Mouse (Mus musculus) ES-E14 (cell line): ENCODE results near the gene Olfr1230. TPM values are rescaled to one million over a fixed set of nuclear protein-coding genes. Genes with fewer than 3 reads are reported as not detected.

Source experiments
- DNase-seq: peaks from one replicate; pipeline ENCODE4 v3.0.0-alpha.2; 2013; ENCODE audit warnings: low read depth, low spot score
- H3K27ac ChIP-seq: 2 replicates; pipeline ENCODE4 v1.5.1; 2012; ENCODE audit warnings: low read depth, mild to moderate bottlenecking, low read length, moderate library complexity, mixed read lengths; ENCODE audit not compliant: poor library complexity, insufficient read depth, severe bottlenecking
- H3K36me3 ChIP-seq: 2 replicates; pipeline ENCODE4 v1.6.1; 2012; ENCODE audit warnings: mild to moderate bottlenecking, low read length, moderate library complexity, mixed read lengths; ENCODE audit not compliant: control insufficient read depth, poor library complexity, insufficient read depth, severe bottlenecking
- H3K4me1 ChIP-seq, 2 experiments: fragments of 150-350 bp in 1 of 2; sonication (generic) in 1 of 2; 2 replicates each; pipeline ENCODE4 v1.6.1; 2012; ENCODE audit warnings: low read length in 2 of 2, mild to moderate bottlenecking in 1 of 2, mixed read lengths in 1 of 2; ENCODE audit not compliant: control insufficient read depth in 2 of 2, insufficient read depth in 2 of 2, poor library complexity in 1 of 2
- H3K4me3 ChIP-seq, 2 experiments: fragments of 150-350 bp in 1 of 2; sonication (generic) in 1 of 2; 2 replicates each; pipeline ENCODE4 v1.5.1; 2012; ENCODE audit warnings: low read length in 2 of 2, low read depth in 1 of 2, mild to moderate bottlenecking in 1 of 2, mixed read lengths in 1 of 2; ENCODE audit not compliant: insufficient read depth in 1 of 2, poor library complexity in 1 of 2, severe bottlenecking in 1 of 2
- H3K9ac ChIP-seq: 2 replicates; pipeline ENCODE4 v1.6.1; 2012; ENCODE audit warnings: low read depth, mild to moderate bottlenecking, low read length, mixed read lengths; ENCODE audit not compliant: poor library complexity, insufficient read depth, severe bottlenecking
- H3K9me3 ChIP-seq: fragments of 150-350 bp; sonication (generic); 2 replicates; pipeline ENCODE4 v1.6.1; 2012; ENCODE audit warnings: low read depth, mild to moderate bottlenecking, low read length; ENCODE audit not compliant: control insufficient read depth, insufficient read depth
- CHD2 ChIP-seq: IDR thresholded peaks from 2 replicates; pipeline ENCODE4 v1.6.1; 2014; ENCODE audit warnings: mild to moderate bottlenecking, low read depth, low read length, inconsistent platforms
- HCFC1 ChIP-seq: IDR thresholded peaks from 2 replicates; pipeline ENCODE4 v1.6.1; 2012; ENCODE audit warnings: low read length, inconsistent platforms, borderline replicate concordance; ENCODE audit not compliant: insufficient read depth
- MAFK ChIP-seq: IDR thresholded peaks from 2 replicates; pipeline ENCODE4 v1.6.1; 2014; ENCODE audit warnings: mild to moderate bottlenecking, low read depth, low read length, inconsistent platforms; ENCODE audit not compliant: insufficient read depth
- ZC3H11A ChIP-seq: IDR thresholded peaks from 2 replicates; pipeline ENCODE4 v1.6.1; 2012; ENCODE audit warnings: low read depth, mild to moderate bottlenecking, inconsistent platforms, low read length, borderline replicate concordance
- ZNF384 ChIP-seq: IDR thresholded peaks from 2 replicates; pipeline ENCODE4 v1.6.1; 2012; ENCODE audit warnings: low read depth, low read length, inconsistent platforms
- in situ Hi-C, 2 experiments: fragments of 600-800 bp; cut with MboI; formaldehyde crosslinking; loops; one replicate each; pipeline ENCODE4 v1.15.1; 2025; ENCODE audit warnings: low sequenced_read_pairs in 2 of 2, inconsistent platforms in 1 of 2; ENCODE audit not compliant: unreplicated experiment in 2 of 2
- total RNA-seq: library from RNA; depleted of rRNA; stranded (reverse); fragments of 300-350 nt; gene quantifications from 2 replicates; pipeline ENCODE4 v1.2.3, GENCODE M21; 2012; rRNA removed

Gene Olfr1230
- not detected in 2 replicates for total RNA-seq

DNA sequence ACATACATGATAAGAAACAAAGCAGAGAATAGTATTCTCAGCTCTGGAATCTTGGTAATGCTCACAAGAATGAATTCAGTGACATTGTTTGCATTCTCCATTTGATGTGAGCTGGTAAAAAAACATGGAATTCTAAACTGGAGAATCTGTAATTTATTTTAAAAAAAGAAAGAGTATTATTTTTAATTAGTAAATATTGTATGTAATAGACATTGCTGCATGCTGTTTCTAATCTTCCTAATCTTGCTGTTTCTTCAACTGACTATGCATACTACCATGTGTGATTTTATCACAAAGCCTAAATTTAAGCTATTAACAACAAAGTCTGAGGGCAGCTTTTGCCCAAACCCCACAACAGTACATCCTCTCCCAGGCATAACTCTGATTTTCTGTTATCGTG is at the start of gene Olfr1230:
Gene Olfr1230 (minus strand): TSS at position 101 of the 400 bp plus-strand sequence.
- in situ Hi-C loops: no loop called here
- DNase-seq: no peak
- TF ChIP-seq CHD2: no peak
- no peak for TF ChIP-seq MAFK
- no peak for TF ChIP-seq HCFC1
- TF ChIP-seq ZNF384: no peak
- no peak for TF ChIP-seq ZC3H11A
- H3K27ac ChIP-seq: no peak within 1 kb of the TSS
- H3K36me3 ChIP-seq: no peaks in the 10 kb centered on the region
- H3K9ac ChIP-seq: no peak within 1 kb of the TSS
- H3K9me3 ChIP-seq: no peaks in the 10 kb centered on the region
- no peaks in the 10 kb centered on the region for H3K4me1 ChIP-seq
- H3K4me3 ChIP-seq: no peak within 1 kb of the TSS

DNA sequence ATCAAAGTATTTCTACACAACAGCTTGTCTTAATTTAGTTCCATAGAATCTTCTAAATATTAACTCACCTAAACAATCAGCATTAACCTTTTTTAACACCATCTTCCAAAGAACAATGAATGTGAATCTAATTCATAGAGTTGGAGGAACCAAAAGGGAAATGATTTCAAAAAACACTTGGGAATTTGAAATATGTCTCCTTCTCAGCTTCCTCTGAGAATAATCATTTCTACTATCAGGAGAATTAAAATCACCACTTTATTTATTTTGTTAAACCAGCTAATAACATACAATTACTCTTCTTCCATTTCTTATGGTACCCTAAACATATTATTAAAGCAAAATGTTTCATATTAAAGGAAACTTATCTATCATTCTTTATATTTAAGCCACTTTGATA is 45.2 kb upstream of the Olfr1230 start, which contains the start of gene Olfr1233:
Gene Olfr1233 (minus strand): TSS at position 101 of the 400 bp plus-strand sequence.
- Histone ChIP-seq H3K4me1 (no peaks in the 10 kb centered on the region), H3K9me3 (no peaks in the 10 kb centered on the region), H3K36me3 (no peaks in the 10 kb centered on the region), H3K4me3 (no peak within 1 kb of the TSS), H3K27ac (no peak within 1 kb of the TSS), H3K9ac (no peak within 1 kb of the TSS)
- in situ Hi-C loops: no loop called here
- no peak for DNase-seq
- TF ChIP-seq CHD2 (no peak), HCFC1 (no peak), ZNF384 (no peak), MAFK (no peak), ZC3H11A (no peak)

DNA sequence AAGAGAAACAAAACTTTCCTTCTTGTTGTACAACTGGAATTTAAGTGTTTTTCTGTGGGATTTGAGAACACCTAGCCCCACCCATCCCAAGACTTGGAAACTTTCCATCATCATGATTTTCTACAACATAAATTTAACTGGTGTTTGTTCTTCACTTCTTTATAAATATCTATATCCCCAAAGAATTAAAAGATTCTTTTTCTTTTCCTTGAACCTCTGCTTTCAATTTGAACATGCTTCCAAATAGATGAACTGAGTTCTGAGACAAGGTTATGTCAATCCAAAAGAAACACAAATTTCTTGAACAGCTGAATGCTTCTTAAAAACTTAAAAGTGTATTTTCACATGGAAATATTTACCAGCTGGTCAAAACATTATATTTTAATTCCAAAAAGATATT is 32.5 kb upstream of the Olfr1230 start, which contains the start of gene Olfr1232:
Gene Olfr1232 (minus strand): TSS at position 101 of the 400 bp plus-strand sequence.
- no peak within 1 kb of the TSS for H3K27ac ChIP-seq
- H3K4me3 ChIP-seq: no peak within 1 kb of the TSS
- in situ Hi-C loops: no loop called here
- H3K9ac ChIP-seq: no peak within 1 kb of the TSS
- no peak for TF ChIP-seq MAFK
- no peak for TF ChIP-seq ZC3H11A
- H3K36me3 ChIP-seq: no peaks in the 10 kb centered on the region
- DNase-seq: no peak
- no peaks in the 10 kb centered on the region for H3K9me3 ChIP-seq
- H3K4me1 ChIP-seq: no peaks in the 10 kb centered on the region

DNA sequence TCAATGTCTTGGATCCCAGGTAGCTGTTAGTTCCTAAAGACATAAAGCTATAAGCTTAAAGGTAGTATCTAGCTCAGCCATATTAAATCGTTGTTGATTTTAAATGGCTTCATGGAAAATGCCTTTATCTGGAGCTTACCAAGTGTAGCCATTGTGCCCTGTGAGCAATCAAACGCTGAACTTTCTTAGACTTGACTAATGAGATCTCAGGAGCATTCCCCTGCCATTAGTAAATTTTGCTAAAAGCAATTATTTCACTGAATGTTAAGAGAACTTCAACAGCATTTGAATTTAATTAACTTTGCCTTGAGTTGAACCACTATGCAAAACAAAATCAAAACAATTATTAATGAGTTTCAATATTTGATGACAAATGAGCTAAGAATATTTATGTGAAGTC is 9.9 kb upstream of the Olfr1230 start, which contains the start of gene Olfr1231:
Gene Olfr1231 (minus strand): TSS at position 101 of the 400 bp plus-strand sequence.
- Histone ChIP-seq H3K4me3 (no peak within 1 kb of the TSS), H3K9ac (no peak within 1 kb of the TSS), H3K9me3 (no peaks in the 10 kb centered on the region), H3K36me3 (no peaks in the 10 kb centered on the region), H3K4me1 (no peaks in the 10 kb centered on the region), H3K27ac (no peak within 1 kb of the TSS)
- DNase-seq: no peak
- in situ Hi-C loops: no loop called here
- no peak for TF ChIP-seq ZC3H11A

DNA sequence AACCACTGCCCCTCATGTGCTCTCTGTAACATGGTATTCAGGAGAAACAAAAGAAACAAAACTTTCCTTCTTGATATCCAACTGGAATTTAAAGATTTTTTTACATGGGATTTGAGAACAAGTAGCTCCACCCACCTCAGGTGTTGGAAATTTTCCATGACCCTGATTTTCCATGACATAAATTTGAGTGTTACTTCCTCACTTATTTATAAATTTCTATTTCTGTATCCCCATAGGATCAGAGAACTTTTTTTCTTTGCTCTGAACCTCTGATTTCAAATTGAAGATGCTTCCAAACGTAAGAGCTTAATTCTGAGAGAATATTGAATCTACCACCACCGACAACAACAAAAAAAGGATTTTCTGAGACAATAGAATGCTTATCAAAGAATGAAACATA is 9.2 kb downstream of the Olfr1230 start, which contains the start of gene Olfr1229:
Gene Olfr1229 (minus strand): TSS at position 101 of the 400 bp plus-strand sequence.
- no peak within 1 kb of the TSS for H3K4me3 ChIP-seq
- in situ Hi-C loops: no loop called here
- TF ChIP-seq CHD2 (no peak), ZNF384 (no peak), ZC3H11A (no peak), HCFC1 (no peak), MAFK (no peak)
- no peak for DNase-seq
- H3K9ac ChIP-seq: no peak within 1 kb of the TSS
- H3K4me1 ChIP-seq: no peaks in the 10 kb centered on the region
- H3K36me3 ChIP-seq: no peaks in the 10 kb centered on the region
- H3K9me3 ChIP-seq: no peaks in the 10 kb centered on the region
- no peak within 1 kb of the TSS for H3K27ac ChIP-seq
